Mouse (Mus musculus): ENCODE results near the gene Gusb. TPM values are rescaled to one million over a fixed set of nuclear protein-coding genes. Genes with fewer than 3 reads are reported as not detected.

The Gusb gene
- total RNA-seq, 2 experiments from 2014 or later: 10.4 to 12.6 TPM

DNA sequence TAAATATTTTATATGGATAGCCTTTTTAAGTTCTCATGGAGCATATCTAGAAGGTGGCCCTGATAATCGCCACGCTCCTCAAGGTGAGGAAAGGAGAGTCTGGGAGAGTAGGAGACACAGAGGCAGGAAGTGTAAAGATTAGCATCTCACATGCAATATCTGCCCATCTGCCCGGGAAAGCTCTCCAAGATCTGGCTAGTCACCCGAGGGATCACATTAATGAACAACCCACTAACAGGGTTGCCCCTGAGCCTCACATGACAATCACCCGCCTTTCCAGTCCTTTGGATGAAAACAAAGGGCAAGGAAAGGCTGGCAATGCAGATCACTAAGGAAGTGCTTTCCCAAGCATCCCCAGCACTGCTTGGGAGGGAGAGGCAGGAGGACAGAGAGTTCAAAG is 24.3 kb upstream of the Gusb start:
- DNase-seq (ENCODE audit: extremely low spot score in 1 of 2, low spot score in 1 of 2): no peak

DNA sequence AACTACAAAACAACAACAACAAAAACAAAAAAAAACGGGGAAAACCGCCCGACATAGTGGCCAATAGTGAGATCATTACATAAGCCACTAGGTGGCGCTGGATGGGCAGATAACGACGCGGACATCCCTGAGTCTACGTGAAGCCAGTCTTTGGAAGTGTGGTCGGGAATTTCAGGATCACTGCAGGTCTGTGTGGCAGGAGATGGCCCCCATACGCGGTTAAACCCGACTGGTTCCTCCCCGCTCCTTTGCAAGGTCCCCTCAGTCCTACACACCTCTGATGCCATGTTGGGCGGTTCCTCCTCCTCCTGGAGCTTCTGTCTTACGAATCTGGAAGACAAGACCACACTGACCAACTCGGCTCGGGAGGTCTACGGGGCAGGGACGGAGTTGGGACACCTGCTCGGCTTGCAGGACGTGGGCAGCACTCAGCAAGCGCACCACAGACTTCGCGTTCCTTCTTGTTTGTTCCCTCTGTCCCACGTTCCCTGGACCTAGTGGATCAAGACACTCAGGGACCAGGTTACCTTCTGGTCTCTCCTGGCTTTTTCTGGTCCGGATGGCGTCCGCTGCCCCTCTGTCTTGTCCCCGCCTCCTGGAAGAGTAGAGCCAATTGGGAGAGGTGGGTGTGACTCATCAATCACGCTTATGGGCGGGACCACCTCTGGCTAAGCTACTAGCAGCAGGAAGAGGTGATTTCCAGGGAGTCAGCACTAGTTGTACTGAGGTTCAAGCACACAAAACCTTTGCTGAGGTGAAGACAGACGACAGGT is 21.1 kb upstream of the Gusb start:
- peak; percentile 52 to 63 for DNase-seq (ENCODE audit: extremely low spot score in 1 of 2, low spot score in 1 of 2)

DNA sequence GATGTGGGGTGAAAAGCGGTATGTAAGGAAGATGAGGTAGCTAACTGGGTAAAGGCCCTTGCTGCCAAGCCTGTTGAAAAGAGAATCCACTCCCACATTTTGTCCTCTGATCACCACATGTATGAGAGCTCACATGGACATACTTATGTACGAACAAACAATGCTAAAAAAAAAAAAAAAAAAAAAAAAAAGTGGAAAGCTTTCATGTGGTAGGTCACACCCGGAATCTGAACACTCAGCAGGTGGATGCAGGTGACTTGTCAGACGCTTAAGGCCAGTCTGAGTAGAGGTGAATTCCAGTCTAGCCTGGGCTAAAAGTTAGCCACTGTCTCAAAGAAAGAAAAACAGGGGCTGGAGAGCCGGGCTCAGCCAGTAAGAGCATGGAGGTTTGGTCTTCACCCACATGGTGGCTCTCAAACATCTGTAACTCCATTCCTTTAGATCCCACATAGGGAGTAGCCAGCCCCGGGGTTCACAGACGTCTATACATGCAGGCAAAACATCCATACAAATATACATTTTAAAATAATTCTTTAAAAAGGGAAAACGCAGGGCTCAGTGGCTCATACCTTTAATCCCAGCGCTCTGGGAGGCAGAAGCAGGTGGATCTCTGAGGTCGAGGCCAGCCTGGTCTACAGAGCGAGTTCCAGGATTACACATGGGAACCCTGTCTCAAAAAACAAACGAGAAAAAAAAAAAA is 20.4 kb upstream of the Gusb start:
- DNase-seq (ENCODE audit: extremely low spot score in 1 of 2, low spot score in 1 of 2): no peak

DNA sequence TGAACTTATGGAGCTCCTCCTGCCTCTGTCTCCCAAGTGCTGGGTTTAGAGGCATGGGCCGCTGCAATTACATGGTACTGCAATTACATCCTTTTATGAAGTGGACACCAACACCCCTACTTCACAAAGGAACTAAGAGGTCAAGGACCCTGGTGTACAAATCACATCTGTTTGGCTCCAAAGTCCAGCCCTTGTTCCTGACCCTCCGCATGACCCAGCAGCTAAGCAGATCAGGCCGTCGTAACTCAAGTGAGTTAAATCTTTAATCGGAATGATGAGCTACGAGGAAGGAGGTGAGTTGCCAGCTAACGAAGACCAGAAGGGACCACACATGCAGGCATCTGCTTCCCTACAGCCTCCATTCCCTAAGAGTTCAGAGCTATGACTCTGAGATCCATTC is 19.5 kb upstream of the Gusb start:
- no peak for DNase-seq (ENCODE audit: extremely low spot score in 1 of 2, low spot score in 1 of 2)

DNA sequence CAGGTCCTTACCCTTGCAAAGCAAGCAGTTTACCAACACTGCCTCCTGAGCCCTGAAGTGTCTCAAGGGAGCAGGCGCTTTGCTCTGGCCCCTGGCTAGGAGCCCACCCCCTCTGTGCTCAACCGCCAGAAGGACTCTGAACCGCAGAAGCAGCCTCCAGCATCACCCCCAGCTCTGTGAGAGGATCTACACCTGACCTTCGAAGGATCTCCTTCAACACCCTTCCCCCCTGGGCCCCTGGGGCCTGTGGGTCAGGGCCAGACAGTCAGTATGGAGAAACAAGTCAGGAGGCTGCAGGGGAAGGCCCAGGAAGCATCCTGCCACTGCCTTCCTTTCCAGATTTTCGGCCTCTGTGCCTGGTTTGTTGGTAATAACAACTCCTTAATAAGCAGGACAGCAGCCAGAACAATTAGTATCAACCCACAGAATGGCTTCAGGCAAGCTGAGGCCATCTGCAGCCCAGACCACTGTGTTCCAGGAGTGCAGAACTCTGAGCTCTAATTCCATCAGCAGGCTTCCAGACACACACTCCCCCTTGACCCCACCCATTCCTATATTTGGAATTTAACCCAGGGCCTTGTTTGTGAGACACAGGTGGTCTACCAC is 18.6 kb upstream of the Gusb start:
- no peak for DNase-seq (ENCODE audit: extremely low spot score in 1 of 2, low spot score in 1 of 2)

DNA sequence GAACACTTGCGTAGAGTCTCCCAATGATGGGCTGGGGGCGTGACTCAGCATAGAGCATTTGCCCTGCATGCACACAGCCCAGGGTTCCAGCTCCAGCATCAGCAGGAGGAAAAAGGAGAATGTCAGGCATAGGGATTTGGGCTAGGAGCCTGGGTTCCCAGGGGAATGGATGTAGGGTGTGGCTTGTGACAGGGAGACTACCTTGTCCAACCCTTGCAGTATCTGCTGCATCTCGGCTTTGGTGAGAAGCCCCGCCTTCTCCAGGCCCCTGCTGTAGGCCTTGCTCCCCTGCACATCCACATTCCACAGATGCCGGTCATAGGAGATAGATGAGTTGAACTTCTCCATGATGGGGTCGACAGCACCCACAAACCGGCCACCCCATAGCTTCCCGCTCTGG is 16.6 kb upstream of the Gusb start:
- no peak for DNase-seq (ENCODE audit: extremely low spot score in 1 of 2, low spot score in 1 of 2)

DNA sequence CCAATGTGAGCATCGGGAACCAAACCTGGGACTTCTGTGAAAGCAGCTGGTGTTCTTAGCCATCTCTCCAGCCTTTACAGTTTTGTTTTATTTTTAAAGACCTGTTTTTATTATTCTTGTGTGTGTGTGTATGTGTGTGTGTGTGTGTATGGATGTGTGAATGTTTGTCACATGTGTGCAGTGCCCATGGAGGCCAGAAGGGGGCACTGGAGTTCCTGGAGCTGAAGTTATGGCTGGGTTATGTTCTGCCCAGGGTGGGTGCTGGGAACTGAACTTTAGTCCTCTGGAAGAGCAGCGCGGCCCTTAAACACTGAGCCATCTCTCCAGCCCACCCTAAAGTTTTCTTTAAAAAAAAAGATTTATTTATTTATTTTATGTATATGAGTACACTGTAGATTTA is 12.3 kb upstream of the Gusb start:
- no peak for DNase-seq (ENCODE audit: extremely low spot score in 1 of 2, low spot score in 1 of 2)

DNA sequence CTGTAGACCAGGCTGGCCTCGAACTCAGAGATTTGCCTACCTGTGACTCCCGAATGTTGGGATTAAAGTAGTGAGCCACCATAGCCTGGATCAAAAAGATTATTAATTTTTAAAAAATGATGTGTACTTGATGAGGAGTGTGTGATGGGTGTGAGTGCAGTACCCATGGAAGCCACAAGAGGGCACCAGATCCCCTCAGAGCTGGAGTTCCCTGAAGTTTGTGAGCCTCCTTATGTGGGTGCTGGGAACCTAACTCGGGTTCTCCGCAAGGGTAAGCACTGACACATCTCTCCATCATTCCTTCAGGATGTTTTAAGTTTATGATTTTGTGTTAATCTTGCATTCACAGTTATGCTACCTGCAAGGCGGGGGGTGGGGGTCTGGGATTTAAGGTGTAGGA is 8.1 kb upstream of the Gusb start:
- no peak for DNase-seq (ENCODE audit: extremely low spot score in 1 of 2, low spot score in 1 of 2)

DNA sequence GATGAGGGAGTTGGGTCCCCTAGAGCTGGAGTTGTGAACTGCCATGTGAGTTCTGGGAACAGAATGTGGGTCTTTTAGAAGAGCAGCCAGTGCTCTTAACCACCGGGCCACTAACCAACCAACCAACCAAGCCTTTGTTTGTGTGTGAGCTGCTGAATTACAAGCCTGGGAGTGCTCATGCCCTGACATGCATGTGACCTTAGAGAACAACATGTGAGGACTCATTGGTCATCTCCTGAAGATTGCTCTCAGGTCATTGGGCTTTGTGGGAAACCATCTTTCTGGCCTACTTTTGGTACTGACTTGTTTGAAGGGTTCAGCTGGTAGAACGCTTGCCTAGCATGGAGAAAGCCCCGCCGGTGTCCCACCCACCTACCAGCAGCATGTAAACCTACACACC is 6.9 kb upstream of the Gusb start:
- no peak for DNase-seq (ENCODE audit: extremely low spot score in 1 of 2, low spot score in 1 of 2)

DNA sequence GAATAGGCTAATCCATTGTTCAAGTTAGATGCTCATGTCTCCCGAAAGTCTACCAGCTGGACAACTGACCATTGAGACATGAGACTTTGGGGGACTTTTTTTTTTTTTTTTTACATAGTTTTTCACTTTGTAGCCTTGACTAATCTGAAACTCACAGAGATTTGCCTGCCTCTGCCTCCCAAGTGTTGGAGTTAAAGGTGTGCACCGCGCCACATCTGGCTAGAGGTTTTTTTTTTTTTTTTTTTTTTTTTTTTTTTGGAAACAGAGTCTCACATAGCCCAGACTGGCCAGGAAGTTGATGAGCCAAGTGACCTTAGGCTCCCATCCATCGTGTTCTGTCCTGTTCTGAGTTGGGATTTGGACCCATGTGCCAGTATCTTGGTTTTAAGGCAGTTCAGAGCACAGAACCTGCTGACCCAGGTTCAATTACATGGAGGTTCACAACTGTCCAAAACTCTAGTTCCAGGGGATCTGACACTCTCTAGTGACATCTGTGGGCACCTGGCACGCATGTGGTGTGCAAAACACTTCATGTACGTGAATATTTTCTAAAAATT is 5.3 kb upstream of the Gusb start:
- no peak for DNase-seq (ENCODE audit: extremely low spot score in 1 of 2, low spot score in 1 of 2)

DNA sequence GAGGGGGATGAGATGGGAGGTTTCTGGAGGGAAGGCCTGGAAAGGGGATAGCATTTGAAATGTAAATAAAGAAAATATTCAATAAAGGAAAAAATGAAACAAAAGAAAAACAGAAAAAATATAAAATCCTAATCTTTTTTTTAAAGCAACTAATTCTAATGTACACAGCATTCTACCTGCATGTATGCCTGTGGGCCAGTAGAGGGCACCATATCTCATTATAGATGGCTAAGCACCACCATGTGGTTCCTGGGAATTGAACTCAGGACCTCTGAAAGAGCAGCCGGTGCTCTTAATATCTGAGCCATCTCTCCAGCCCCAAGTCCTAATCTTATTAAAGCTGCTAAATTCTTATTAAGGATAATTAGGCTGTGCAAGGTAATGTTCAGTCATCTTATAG is 4.5 kb upstream of the Gusb start:
- DNase-seq (ENCODE audit: extremely low spot score in 1 of 2, low spot score in 1 of 2): no peak

DNA sequence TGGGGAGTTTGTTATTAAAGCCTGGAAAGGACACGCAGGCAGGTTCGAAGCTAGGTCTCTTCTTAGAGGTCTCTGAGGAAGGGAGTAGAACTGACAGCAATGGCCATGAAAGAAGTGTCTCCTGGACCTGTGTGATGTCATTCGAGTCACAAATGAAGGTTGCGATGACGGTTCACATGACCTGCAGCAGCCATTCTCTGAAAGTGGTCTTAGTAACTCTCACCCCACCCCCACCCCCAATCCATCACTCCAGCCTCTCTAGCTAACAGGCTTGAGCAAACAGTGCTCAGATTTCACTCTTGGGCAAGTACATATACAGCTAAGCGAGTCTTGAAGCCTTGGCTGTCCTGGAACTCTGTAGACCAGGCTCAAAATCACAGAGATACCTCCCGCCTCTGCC is 380 bp upstream of the Gusb start:
- no peak for DNase-seq (ENCODE audit: extremely low spot score in 1 of 2, low spot score in 1 of 2)

DNA sequence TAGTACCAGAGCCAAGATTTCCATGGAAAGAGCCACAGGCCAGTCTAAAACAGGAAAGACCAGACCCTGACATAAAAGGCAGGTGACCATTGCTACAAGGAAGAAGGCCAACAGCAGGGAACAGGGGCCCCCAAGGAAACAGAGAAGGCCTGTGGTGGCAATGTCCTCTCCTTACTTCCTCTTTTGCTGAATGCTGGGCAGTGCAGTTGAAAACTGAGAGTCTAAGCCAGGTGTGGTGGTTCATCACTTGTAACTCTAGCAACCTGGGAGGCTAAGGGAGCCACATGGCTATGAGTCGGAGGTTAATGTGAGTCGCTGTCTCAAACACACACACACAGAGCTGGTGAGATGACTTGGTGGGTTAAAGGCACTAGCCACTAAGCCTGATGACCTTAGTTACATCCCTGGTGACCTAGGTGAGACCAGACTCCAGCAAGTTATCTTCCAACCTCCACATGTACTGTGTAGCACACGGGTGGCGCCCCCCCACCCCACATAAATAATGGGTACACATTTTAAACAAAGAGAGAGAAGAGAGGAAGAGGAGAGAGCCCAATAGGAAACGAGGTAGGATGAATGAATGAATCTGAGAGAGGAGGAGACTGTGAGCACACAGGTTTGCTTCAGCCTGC is 1.4 kb downstream of the Gusb start:
- no peak for DNase-seq (ENCODE audit: extremely low spot score in 1 of 2, low spot score in 1 of 2)

DNA sequence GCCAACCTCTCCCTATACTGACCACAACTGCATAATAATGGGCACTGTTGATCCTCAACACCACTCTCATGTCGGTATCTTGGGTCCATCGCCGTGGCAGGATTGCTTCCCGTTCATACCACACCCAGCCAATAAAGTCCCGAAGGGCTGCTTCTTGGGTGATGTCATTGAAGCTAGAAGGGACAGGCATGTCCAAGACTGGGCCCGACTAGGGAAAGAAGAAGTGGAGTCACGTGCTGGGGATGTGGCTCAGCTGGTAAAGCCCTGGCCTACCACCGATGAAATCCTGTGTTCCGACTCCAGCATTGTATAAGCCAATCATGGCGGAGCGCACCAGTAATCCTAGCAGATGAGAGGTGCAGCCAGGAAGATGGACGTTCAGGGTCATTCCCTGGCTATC is 2.1 kb downstream of the Gusb start:
- no peak for DNase-seq (ENCODE audit: extremely low spot score in 1 of 2, low spot score in 1 of 2)

DNA sequence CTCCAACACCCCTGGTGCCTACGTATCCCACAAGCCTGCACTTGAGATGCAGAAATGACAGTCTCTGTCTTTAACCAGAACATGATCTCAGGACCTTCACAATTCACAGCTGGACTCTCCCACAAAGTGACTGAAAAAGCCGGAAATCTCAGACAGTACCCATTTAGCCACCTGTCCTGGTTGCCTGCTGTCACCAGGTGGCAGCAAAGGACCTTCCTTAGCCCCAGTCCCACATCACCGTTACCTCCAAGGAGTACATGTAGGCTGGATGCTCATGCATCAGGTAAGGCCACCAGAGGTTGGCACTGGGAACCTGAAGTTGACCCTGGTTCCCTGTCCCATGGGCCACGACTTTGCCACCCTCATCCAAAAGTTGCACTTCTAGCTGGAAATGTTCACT is 3.8 kb downstream of the Gusb start:
- peak; percentile 29 to 60 for DNase-seq (ENCODE audit: extremely low spot score in 1 of 2, low spot score in 1 of 2)

DNA sequence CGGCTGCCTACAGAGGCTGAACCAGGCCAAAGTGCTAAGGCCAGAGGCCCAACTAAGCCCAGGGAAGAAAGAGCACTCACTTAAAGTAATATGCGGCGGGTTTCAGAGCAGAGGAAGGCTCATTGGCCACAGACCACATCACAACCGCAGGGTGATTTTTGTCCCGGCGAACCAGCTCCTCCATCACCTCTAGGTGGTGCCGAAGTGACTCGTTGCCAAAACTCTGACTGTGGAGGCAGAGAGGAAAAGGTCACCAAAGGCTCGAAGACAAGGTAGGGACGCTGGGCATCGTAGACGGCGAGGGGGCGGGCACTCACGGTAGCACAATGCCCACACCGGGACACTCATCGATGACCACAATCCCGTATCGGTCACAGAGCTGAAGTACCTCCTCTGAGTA is 5.1 kb downstream of the Gusb start:
- DNase-seq (ENCODE audit: extremely low spot score in 1 of 2, low spot score in 1 of 2): no peak

DNA sequence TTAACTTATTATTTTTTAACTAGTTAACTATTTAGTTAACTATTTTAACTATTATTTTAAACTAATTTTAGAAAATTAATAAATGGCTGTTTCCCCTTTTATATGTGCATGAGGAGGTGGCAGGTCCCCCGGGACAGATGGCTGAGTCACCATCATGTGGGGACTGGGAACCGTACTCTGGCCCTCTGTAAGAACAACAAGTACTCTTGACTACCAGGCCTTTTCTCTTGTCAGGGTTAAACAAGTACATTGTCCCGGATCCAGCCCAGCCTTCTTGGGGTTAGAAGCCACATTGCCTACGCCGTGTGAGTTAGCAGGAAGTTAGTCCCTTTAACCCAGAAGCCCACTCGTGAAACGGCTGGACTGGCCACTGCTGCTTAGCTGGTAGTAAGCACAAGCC is 7.9 kb downstream of the Gusb start:
- no peak for DNase-seq (ENCODE audit: extremely low spot score in 1 of 2, low spot score in 1 of 2)

DNA sequence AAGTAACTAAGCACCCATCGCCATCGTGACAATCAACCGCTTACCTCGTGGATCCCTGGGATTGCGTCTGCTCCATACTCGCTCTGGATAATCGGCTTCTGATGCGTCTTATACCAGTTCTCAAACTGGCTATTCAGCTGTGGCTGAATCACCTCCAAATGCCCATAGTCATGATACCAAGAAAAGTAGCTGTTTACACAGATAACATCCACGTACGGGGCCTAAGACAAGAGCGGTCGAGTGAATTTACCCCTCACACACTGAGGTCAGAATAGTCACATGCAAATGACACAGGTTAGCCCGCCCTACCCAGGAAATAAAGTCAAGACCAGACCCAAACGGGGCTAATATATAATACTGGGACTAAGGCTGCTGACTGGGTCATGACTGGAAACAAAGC is 9.5 kb downstream of the Gusb start:
- no peak for DNase-seq (ENCODE audit: extremely low spot score in 1 of 2, low spot score in 1 of 2)

DNA sequence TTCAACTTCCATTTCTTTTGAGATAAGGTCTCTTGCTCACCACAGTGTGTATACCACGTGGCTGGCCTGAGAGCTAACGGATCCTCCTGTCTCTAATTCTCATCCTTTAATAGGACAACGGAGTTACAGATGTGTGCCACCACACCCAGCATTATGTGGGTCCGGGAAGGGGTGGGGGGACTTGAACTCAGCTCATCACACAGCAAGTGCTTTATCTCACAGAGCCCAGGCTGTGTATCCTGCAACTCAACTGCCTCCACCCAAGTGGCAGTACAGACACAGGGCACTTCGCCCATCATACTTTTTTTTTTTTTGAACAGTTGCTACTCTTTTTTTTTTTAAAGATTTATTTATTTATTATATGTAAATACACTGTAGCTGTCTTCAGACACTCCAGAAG is 11.0 kb downstream of the Gusb start:
- DNase-seq (ENCODE audit: extremely low spot score in 1 of 2, low spot score in 1 of 2): no peak

DNA sequence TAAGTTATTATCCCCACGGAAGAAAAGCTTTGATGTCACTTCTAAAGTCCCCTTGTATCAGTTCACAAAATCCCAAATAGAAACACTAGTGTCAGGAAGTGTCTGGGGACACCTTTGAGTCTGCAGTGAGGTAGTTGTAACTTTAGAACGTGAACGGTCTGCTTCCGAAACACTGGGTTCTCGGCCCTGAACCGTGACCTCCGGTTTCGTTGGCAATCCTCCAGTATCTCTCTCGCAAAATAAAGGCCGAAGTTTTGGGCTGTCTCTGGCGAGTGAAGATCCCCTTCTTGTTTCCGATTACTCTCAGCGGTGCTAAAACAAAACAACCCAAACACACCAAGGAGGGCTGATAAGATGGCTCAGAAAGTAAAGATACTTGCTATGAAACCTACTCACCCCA is 13.5 kb downstream of the Gusb start:
- DNase-seq (ENCODE audit: extremely low spot score in 1 of 2, low spot score in 1 of 2): no peak

DNA sequence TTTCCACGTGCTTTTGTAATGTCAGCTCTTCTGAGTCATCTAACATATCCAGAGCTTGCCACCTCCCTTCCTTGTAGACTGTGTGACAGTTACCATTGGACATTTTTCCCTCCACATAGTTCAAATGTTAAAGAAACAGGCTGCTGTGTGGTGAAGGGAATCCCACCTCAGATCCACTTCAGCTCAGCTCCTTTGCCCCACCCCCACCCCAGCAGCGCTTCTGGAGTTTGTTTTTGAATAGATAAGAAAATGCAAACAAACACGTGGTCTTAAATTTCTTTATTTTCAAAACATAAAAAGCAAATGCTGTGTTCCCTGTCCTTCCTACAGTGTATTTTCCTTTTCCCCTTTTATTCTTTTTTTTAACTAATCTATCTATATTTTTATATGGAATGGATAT is 22.6 kb downstream of the Gusb start:
- no peak for DNase-seq (ENCODE audit: extremely low spot score in 1 of 2, low spot score in 1 of 2)

Measured in layer of hippocampus, postnatal 25 days (tissue).